Mouse (Mus musculus) neural tube, embryonic 10.5 days (tissue): ENCODE measurements around the gene Gm13272.
A peak's percentile ranks its signal among the peaks of the same experiment; 100 is the strongest.
"Not testable (repeated sequence)": the region's sequence is repeated elsewhere in the genome, so short reads cannot be mapped to it uniquely, and the experiment has no call there.

Source experiments
- DNase-seq: peaks from one replicate; pipeline ENCODE4 v3.0.0-alpha.2; 2017; ENCODE audit warnings: low spot score; ENCODE audit errors: extremely low spot score

Gm13272 gene

GRCm38 (mm10) chr4:88779550-88779949 is at the start of gene Gm13272:
Gm13272 (plus strand) TSS chr4:88779850.
- not testable (repeated sequence) for DNase-seq

DNA sequence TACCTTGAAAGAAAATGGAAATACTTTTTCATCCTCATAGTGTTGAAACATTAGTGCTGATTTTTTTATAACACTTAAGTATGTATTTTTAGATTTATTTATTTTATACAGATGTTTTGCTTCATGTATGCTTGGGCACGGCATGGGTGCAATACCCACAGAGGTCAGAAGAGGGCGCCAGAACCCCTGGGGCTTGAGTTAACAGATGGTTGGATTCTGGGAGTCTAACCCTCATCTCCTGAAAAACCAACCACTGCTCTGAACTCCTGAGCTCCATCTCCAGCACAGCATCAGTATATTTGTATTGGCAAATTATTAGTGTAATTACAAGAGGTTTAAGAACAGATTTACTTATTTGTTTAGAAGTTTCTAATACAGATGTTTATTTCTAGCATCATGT is 41.2 kb upstream of the Gm13272 start:
- DNase-seq, result peak; percentile 83

- DNase-seq, result no peak
These were observed 40.6 kb upstream of the Gm13272 start for GRCm38 (mm10) chr4:88739036-88739435.

DNA sequence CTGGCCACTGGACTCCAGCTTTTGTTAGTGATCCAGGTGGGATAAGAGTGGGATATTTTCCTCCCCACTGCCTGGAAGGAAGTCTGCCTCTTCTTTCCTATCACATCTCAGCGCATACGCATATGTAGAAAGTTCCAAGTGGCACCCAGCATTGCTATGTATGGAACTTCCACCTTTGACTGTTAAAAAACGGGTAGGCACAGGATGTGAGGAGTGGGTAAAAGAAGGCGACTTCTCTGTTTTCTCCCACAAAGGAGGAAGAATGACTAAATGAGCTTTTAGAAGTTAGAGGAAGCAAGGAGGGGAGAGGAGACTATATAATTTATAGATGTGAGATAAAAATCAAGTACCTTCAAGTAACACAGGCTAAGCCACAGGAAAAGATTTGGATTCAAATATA is 38.2 kb upstream of the Gm13272 start:
- DNase-seq, result no peak

- DNase-seq, result no peak
These were observed 36.8 kb upstream of the Gm13272 start for GRCm38 (mm10) chr4:88742771-88743371.

- DNase-seq, result no peak
These were observed 35.4 kb upstream of the Gm13272 start for GRCm38 (mm10) chr4:88744207-88744606.

DNA sequence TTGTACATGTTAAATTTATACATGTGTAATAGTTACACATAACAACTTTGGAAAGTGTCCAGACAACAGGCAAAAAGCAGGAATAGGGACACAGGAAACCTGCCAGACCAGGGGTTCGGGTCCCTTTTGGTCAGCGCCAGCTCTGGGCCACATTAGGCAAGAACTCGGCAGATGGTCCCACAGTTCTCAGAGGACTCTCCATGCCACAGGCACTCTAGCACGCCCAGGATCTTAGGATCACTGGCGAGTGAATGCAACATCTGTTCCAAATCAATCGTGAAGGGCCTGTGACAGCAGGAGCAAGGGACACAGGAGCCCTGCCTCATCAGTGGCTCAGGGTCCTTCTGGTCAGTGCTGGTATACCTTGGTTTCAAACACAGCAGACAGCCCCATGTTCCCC is 29.7 kb upstream of the Gm13272 start:
- DNase-seq, result no peak

DNA sequence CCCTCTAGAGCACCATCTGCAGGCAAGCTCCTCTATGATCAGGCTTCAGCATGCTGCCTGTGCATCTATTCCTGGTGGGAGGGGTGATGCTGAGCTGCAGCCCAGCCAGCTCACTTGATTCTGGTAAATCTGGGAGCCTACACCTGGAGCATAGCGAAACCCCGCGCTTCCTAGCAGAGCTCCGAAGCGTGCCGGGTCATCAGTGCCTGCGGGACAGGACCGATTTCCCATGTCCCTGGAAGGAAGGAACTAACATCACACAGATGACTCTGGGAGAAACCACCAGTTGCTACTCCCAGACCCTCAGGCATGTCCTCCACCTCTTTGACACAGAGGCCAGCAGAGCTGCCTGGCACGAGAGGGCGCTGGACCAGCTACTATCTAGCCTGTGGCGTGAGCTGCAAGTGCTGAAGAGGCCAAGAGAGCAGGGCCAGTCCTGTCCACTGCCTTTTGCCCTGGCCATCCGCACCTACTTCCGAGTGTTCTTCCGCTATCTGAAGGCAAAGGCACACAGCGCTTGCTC is 24.8 kb upstream of the Gm13272 start, which contains the start of gene Gm13271:
Gene Gm13271, plus strand, starts transcription at position 51 of the 523 bp plus-strand sequence.
- not testable (repeated sequence) for DNase-seq

GRCm38 (mm10) chr4:88756581-88757513 is 22.8 kb upstream of the Gm13272 start:
- DNase-seq, result peak; percentile 65

GRCm38 (mm10) chr4:88757628-88758031 is 22.0 kb upstream of the Gm13272 start:
- DNase-seq, result peak; percentile 83

DNA sequence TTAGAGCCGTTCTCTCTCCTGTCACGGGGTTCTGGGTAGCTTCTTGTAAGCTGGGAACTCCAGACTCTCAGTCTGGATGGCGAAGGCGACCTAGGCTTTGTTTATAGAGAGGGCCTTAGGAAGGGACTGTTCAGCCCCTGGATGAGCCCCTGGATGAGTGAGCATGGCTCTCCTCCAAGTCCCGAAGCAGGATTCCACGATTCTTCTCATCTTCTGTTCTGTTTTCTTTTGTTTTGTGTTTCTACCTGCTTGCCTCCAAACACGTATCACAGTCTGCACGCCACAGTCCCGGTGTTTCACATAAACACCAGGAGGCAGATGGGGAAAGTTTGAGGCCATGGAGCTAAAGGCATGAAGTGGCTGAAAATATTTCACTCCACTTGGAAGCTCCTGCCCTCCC is 20.9 kb upstream of the Gm13272 start:
- not testable (repeated sequence) for DNase-seq

DNA sequence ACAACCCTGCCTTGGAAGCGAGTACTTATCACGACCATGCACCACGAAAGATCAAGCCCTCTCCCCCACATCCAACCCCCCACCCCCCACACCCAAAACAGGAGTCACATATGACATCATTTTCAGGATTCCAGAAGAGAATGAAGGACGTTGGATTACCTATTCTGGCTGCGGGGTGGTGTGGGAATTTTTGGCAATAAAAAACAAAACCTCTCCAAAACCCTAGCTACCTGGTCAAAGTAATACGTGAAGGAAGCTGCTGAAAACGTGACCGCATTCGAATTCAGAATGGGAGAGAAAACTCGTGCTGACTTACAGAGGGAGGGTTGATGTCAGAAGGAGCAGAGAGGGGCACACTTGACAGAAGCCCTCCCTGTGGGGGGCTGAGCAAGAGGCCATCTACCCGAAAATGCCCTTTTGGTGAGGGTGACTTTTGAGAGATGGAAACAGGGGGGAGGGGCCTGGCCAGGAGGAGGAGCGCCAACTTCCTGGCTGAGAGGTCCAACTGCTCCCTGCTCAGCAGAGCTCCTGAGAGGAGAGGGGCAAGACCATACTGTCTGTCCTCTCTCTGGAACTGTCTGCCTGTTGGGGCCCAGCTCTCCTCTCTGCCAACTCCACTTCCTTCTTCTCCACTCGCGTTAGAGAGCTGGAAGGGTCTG is 19.9 kb upstream of the Gm13272 start, which contains the start of gene Gm13283:
Gene Gm13283, plus strand, starts transcription at position 510 of the 659 bp plus-strand sequence.
- not testable (repeated sequence) for DNase-seq

- peak; percentile 57 for DNase-seq
These were observed 19.2 kb upstream of the Gm13272 start for GRCm38 (mm10) chr4:88760431-88760830.

- not testable (repeated sequence) for DNase-seq
These were observed 17.9 kb upstream of the Gm13272 start for GRCm38 (mm10) chr4:88761776-88762175.

GRCm38 (mm10) chr4:88762341-88762740 is 17.3 kb upstream of the Gm13272 start:
- not testable (repeated sequence) for DNase-seq

GRCm38 (mm10) chr4:88763384-88764018 is 16.1 kb upstream of the Gm13272 start:
- peak; percentile 63 for DNase-seq

GRCm38 (mm10) chr4:88773534-88773933 is 6.1 kb upstream of the Gm13272 start, which contains the start of gene Gm13290:
Gm13290 (plus strand) TSS chr4:88773834.
- DNase-seq, result not testable (repeated sequence)

DNA sequence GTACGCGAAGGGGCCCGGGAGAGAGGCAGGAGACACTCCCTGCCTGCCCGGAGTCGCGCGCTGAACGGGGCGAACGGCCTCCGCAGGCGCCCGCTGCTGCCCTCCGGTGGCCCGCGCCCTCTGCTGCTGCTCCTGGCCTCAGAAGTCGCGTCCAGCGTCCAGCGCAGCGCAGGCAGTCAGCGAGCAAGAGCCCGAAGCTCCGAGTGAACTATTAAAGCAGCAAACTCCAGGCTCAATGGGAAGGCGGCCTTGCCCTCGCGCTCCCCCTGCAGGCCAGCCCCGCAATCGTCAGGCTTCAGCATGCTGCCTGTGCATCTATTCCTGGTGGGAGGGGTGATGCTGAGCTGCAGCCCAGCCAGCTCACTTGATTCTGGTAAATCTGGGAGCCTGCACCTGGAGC is 3.0 kb upstream of the Gm13272 start, which contains the start of gene Gm13289:
Gene Gm13289, plus strand, starts transcription at position 301 of the 400 bp plus-strand sequence.
- DNase-seq, result not testable (repeated sequence)

- not testable (repeated sequence) for DNase-seq
These were observed 670 bp downstream of the Gm13272 start for GRCm38 (mm10) chr4:88780320-88780719.

- not testable (repeated sequence) for DNase-seq
These were observed 2.2 kb downstream of the Gm13272 start, which contains the start of gene Ifnz for GRCm38 (mm10) chr4:88781831-88782230. Ifnz (plus strand) TSS chr4:88782131.

DNA sequence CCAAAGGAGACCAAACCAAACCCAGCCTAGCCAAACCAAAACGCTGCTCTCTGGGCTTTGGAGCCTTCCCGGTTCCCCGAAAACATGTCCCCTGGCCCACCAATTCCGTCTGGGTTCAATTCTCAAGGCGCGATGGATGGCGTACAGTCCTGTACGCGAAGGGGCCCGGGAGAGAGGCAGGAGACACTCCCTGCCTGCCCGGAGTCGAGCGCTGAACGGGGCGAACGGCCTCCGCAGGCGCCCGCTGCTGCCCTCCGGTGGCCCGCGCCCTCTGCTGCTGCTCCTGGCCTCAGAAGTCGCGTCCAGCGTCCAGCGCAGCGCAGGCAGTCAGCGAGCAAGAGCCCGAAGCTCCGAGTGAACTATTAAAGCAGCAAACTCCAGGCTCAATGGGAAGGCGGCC is 2.7 kb downstream of the Gm13272 start:
- DNase-seq, result not testable (repeated sequence)
